Mouse (Mus musculus): ENCODE measurements around the gene Plcl2. TPM values are rescaled to one million over a fixed set of nuclear protein-coding genes. Genes with fewer than 3 reads are reported as not detected.
"Not testable (repeated sequence)": the region's sequence is repeated elsewhere in the genome, so short reads cannot be mapped to it uniquely, and the experiment has no call there.

Gene Plcl2
- polyA plus RNA-seq, 1 experiment from 2014 or later, result 4.9 TPM

GRCm38 (mm10) chr17:50677978-50678712, 168.9 kb downstream of the Plcl2 start:
- Histone ChIP-seq H3K27me3 (no peaks in the 10 kb centered on the region), H3K9me3 (no peaks in the 10 kb centered on the region), H3K4me2 (peak overlapping the region; percentile 26), H3K36me3 (no peaks in the 10 kb centered on the region), H3K27ac (peak overlapping the region; percentile 87), H3K9ac (replicated peaks) (no peak overlapping the region), H3K4me3 (replicated peaks) (no peak overlapping the region), H3K4me1 (replicated peaks) (peaks cover 46% of the 10 kb centered on the region)
- 47% methylated on average over 10 of the region's 10 CpGs for WGBS
- peak; percentile 70; the same call in 1 of the 2 replicates for ATAC-seq (ENCODE audit: insufficient number of reproducible peaks, insufficient read depth, low FRiP score, low TSS enrichment, low read depth)

- H3K9me3 ChIP-seq, result no peaks in the 10 kb centered on the region
- peak overlapping the region; percentile 87 for H3K27ac ChIP-seq
- peaks cover 44% of the 10 kb centered on the region for H3K4me1 ChIP-seq (replicated peaks)
- 53% methylated on average over 2 of the region's 2 CpGs for WGBS
- no peaks in the 10 kb centered on the region for H3K27me3 ChIP-seq
- no peak for ATAC-seq (ENCODE audit: insufficient number of reproducible peaks, insufficient read depth, low FRiP score, low TSS enrichment, low read depth)
- no peak overlapping the region for H3K9ac ChIP-seq (replicated peaks)
- no peaks in the 10 kb centered on the region for H3K36me3 ChIP-seq
- no peak overlapping the region for H3K4me3 ChIP-seq (replicated peaks)
- no peak overlapping the region for H3K4me2 ChIP-seq
These were observed 169.5 kb downstream of the Plcl2 start for GRCm38 (mm10) chr17:50678748-50679147.

GRCm38 (mm10) chr17:50679613-50680534, 170.7 kb downstream of the Plcl2 start:
- Histone ChIP-seq H3K4me3 (replicated peaks) (no peak overlapping the region), H3K36me3 (no peaks in the 10 kb centered on the region), H3K27ac (no peak overlapping the region), H3K9ac (replicated peaks) (no peak overlapping the region), H3K4me1 (replicated peaks) (peaks cover 44% of the 10 kb centered on the region), H3K9me3 (no peaks in the 10 kb centered on the region), H3K4me2 (no peak overlapping the region), H3K27me3 (no peaks in the 10 kb centered on the region)
- 82% methylated on average over 12 of the region's 12 CpGs for WGBS
- ATAC-seq (ENCODE audit: insufficient number of reproducible peaks, insufficient read depth, low FRiP score, low TSS enrichment, low read depth), result no peak

GRCm38 (mm10) chr17:50682696-50683095, 173.5 kb downstream of the Plcl2 start:
- WGBS, result 80% methylated on average over 3 of the region's 3 CpGs
- Histone ChIP-seq H3K4me3 (replicated peaks) (no peak overlapping the region), H3K36me3 (0 out of 2 replicates have a peak, but pooled peaks cover under 1% of the 10 kb centered on the region), H3K9ac (replicated peaks) (no peak overlapping the region), H3K4me1 (replicated peaks) (peaks cover 35% of the 10 kb centered on the region), H3K9me3 (no peaks in the 10 kb centered on the region), H3K27ac (no peak overlapping the region), H3K4me2 (no peak overlapping the region), H3K27me3 (no peaks in the 10 kb centered on the region)
- ATAC-seq (ENCODE audit: insufficient number of reproducible peaks, insufficient read depth, low FRiP score, low TSS enrichment, low read depth), result no peak

GRCm38 (mm10) chr17:50684960-50685645, 175.9 kb downstream of the Plcl2 start:
- ATAC-seq (ENCODE audit: insufficient number of reproducible peaks, insufficient read depth, low FRiP score, low TSS enrichment, low read depth), result no peak
- Histone ChIP-seq H3K27me3 (no peaks in the 10 kb centered on the region), H3K4me3 (replicated peaks) (no peak overlapping the region), H3K27ac (no peak overlapping the region), H3K9ac (replicated peaks) (no peak overlapping the region), H3K4me2 (no peak overlapping the region), H3K9me3 (no peaks in the 10 kb centered on the region), H3K36me3 (0 out of 2 replicates have a peak, but pooled peaks cover 15% of the 10 kb centered on the region), H3K4me1 (replicated peaks) (0 out of 2 replicates have a peak, but pooled peaks cover 15% of the 10 kb centered on the region)
- 63% methylated on average over 7 of the region's 7 CpGs for WGBS

- no peak overlapping the region for H3K9ac ChIP-seq (replicated peaks)
- H3K27me3 ChIP-seq, result no peaks in the 10 kb centered on the region
- 75% methylated on average over 10 of the region's 10 CpGs for WGBS
- H3K4me1 ChIP-seq (replicated peaks), result 0 out of 2 replicates have a peak, but pooled peaks cover 12% of the 10 kb centered on the region
- H3K27ac ChIP-seq, result no peak overlapping the region
- no peaks in the 10 kb centered on the region for H3K9me3 ChIP-seq
- no peak overlapping the region for H3K4me2 ChIP-seq
- no peak for ATAC-seq (ENCODE audit: insufficient number of reproducible peaks, insufficient read depth, low FRiP score, low TSS enrichment, low read depth)
- H3K4me3 ChIP-seq (replicated peaks), result no peak overlapping the region
- 0 out of 2 replicates have a peak, but pooled peaks cover 15% of the 10 kb centered on the region for H3K36me3 ChIP-seq
These were observed 178.5 kb downstream of the Plcl2 start for GRCm38 (mm10) chr17:50687670-50688069.

GRCm38 (mm10) chr17:50688135-50688534, 178.9 kb downstream of the Plcl2 start:
- H3K4me1 ChIP-seq (replicated peaks), result 0 out of 2 replicates have a peak, but pooled peaks cover 12% of the 10 kb centered on the region
- H3K9ac ChIP-seq (replicated peaks), result no peak overlapping the region
- 0 out of 2 replicates have a peak, but pooled peaks cover 15% of the 10 kb centered on the region for H3K36me3 ChIP-seq
- no peak overlapping the region for H3K4me3 ChIP-seq (replicated peaks)
- no peaks in the 10 kb centered on the region for H3K27me3 ChIP-seq
- 81% methylated on average over 6 of the region's 6 CpGs for WGBS
- H3K4me2 ChIP-seq, result no peak overlapping the region
- H3K27ac ChIP-seq, result no peak overlapping the region
- no peaks in the 10 kb centered on the region for H3K9me3 ChIP-seq
- no peak for ATAC-seq (ENCODE audit: insufficient number of reproducible peaks, insufficient read depth, low FRiP score, low TSS enrichment, low read depth)

- not testable (repeated sequence) for H3K27me3 ChIP-seq; H3K9ac ChIP-seq (replicated peaks); H3K27ac ChIP-seq; ATAC-seq (ENCODE audit: insufficient number of reproducible peaks, insufficient read depth, low FRiP score, low TSS enrichment, low read depth); H3K36me3 ChIP-seq; H3K4me1 ChIP-seq (replicated peaks); H3K9me3 ChIP-seq
- Histone ChIP-seq H3K4me2 (peak overlapping the region; percentile 47), H3K4me3 (replicated peaks) (peak overlapping the region; percentile 22; the same call in 1 of the 2 replicates)
- 1% methylated on average over 39 of the region's 39 CpGs for WGBS
These were observed 189.2 kb downstream of the Plcl2 start for GRCm38 (mm10) chr17:50698410-50698809.

- Histone ChIP-seq H3K36me3 (no peaks in the 10 kb centered on the region), H3K9me3 (peaks cover 17% of the 10 kb centered on the region; the same call in 1 of the 2 replicates), H3K9ac (replicated peaks) (no peak overlapping the region), H3K27me3 (no peaks in the 10 kb centered on the region), H3K4me2 (no peak overlapping the region), H3K4me1 (replicated peaks) (no peaks in the 10 kb centered on the region; the same call in 1 of the 2 replicates), H3K4me3 (replicated peaks) (no peak overlapping the region), H3K27ac (no peak overlapping the region)
- ATAC-seq (ENCODE audit: insufficient number of reproducible peaks, insufficient read depth, low FRiP score, low TSS enrichment, low read depth), result peak; percentile 63; the same call in 1 of the 2 replicates
- WGBS, result 73% methylated on average over 7 of the region's 7 CpGs
These were observed 201.5 kb downstream of the Plcl2 start for GRCm38 (mm10) chr17:50710497-50711222.

- ATAC-seq (ENCODE audit: insufficient number of reproducible peaks, insufficient read depth, low FRiP score, low TSS enrichment, low read depth), result no peak
- H3K27ac ChIP-seq, result no peak overlapping the region
- no peak overlapping the region for H3K9ac ChIP-seq (replicated peaks)
- no peaks in the 10 kb centered on the region for H3K36me3 ChIP-seq
- no peaks in the 10 kb centered on the region for H3K4me1 ChIP-seq (replicated peaks)
- WGBS, result 79% methylated on average over 5 of the region's 5 CpGs
- H3K9me3 ChIP-seq, result peaks cover 17% of the 10 kb centered on the region; the same call in 1 of the 2 replicates
- H3K27me3 ChIP-seq, result no peaks in the 10 kb centered on the region
- no peak overlapping the region for H3K4me3 ChIP-seq (replicated peaks)
- no peak overlapping the region for H3K4me2 ChIP-seq
These were observed 208.4 kb downstream of the Plcl2 start for GRCm38 (mm10) chr17:50717586-50717985.

Measured in limb, embryonic 12.5 days (tissue).